Mouse (Mus musculus) heart, embryonic 11.5 days (tissue): ENCODE data around the gene Ost4. TPM values are rescaled to one million over a fixed set of nuclear protein-coding genes. Genes with fewer than 3 reads are reported as not detected.

Experiments used
- ATAC-seq: fragments of 200-750 bp; cut with Nextera tagmentation; replicated peaks from 2 replicates; pipeline ENCODE4 v1.8.0; 2017; ENCODE audit warnings: moderate library complexity; ENCODE audit not compliant: insufficient number of reproducible peaks, low FRiP score, low TSS enrichment
- H3K27ac ChIP-seq: fragments of 300-500 bp; sonication (generic); 2 replicates; pipeline ENCODE4 v1.5.1; 2014; ENCODE audit warnings: mild to moderate bottlenecking, low read depth, low read length
- H3K27me3 ChIP-seq: fragments of 300-500 bp; sonication (generic); 2 replicates; pipeline ENCODE4 v1.6.1; 2014; ENCODE audit warnings: mild to moderate bottlenecking, low read length, mixed read lengths; ENCODE audit not compliant: control insufficient read depth, insufficient read depth
- H3K36me3 ChIP-seq: fragments of 300-500 bp; sonication (generic); 2 replicates; pipeline ENCODE4 v1.6.1; 2014; ENCODE audit warnings: mild to moderate bottlenecking, low read length, moderate library complexity, mixed read lengths; ENCODE audit not compliant: control insufficient read depth, insufficient read depth
- H3K4me1 ChIP-seq: fragments of 300-500 bp; sonication (generic); 2 replicates; pipeline ENCODE4 v1.6.1; 2014; ENCODE audit warnings: low read length; ENCODE audit not compliant: control insufficient read depth, insufficient read depth
- H3K4me2 ChIP-seq: fragments of 300-500 bp; sonication (generic); 2 replicates; pipeline ENCODE4 v1.6.1; 2014; ENCODE audit warnings: mild to moderate bottlenecking, moderate library complexity
- H3K4me3 ChIP-seq: fragments of 300-500 bp; sonication (generic); 2 replicates; pipeline ENCODE4 v1.5.1; 2014; ENCODE audit warnings: low read depth, low read length
- H3K9ac ChIP-seq: fragments of 300-500 bp; sonication (generic); 2 replicates; pipeline ENCODE4 v1.6.1; 2014; ENCODE audit warnings: mild to moderate bottlenecking, low read depth, low read length, moderate library complexity
- H3K9me3 ChIP-seq: fragments of 300-500 bp; sonication (generic); replicated peaks from 2 replicates; pipeline ENCODE4 v1.6.1; 2016; ENCODE audit warnings: low read length; ENCODE audit not compliant: control insufficient read depth
- WGBS: fragments of 180-500 bp; shearing (Covaris S2); extraction: QIAGEN DNeasy Blood & Tissue Kit; methylation state at CpG from one replicate; pipeline ENCODE4 v1.1.7; 2014; ENCODE audit not compliant: insufficient replicate concordance; 5-methylcytosine and 5-hydroxymethylcytosine counted together
- polyA plus RNA-seq: library from polyadenylated mRNA; unstranded; fragments of >200 nt; fragmentation: Nextera tagmentation; extraction: Ambion mirVana; gene quantifications from 2 replicates; pipeline ENCODE4 v1.2.1, GENCODE M21; 2014

The Ost4 gene
- polyA plus RNA-seq, 1 experiment from 2014 or later = 445 TPM

- Histone ChIP-seq H3K4me3 (peak overlapping the region; percentile 54), H3K9ac (peak overlapping the region; percentile 77), H3K9me3 (no peaks in the 10 kb centered on the region), H3K36me3 (peaks cover 11% of the 10 kb centered on the region), H3K4me1 (peaks cover 39% of the 10 kb centered on the region), H3K4me2 (peak overlapping the region; percentile 75), H3K27ac (peak overlapping the region; percentile 92), H3K27me3 (no peaks in the 10 kb centered on the region)
- 54% methylated on average over 9 of the region's 9 CpGs for WGBS
- no peak for ATAC-seq
Observed at GRCm38 (mm10) chr5:30915456-30915855, 7.9 kb upstream of the Ost4 start.

GRCm38 (mm10) chr5:30914849-30915248 lies 7.3 kb upstream of the Ost4 start:
- peaks cover 40% of the 10 kb centered on the region for H3K4me1 ChIP-seq
- 52% methylated on average over 6 of the region's 6 CpGs for WGBS
- H3K9ac ChIP-seq = peak overlapping the region; percentile 77

GRCm38 (mm10) chr5:30914101-30914635 lies 6.6 kb upstream of the Ost4 start:
- peaks cover 11% of the 10 kb centered on the region for H3K36me3 ChIP-seq
- no peaks in the 10 kb centered on the region for H3K9me3 ChIP-seq
- WGBS = 47% methylated on average over 7 of the region's 7 CpGs
- no peak for ATAC-seq
- peak overlapping the region; percentile 54 for H3K4me3 ChIP-seq
- peak overlapping the region; percentile 75 for H3K4me2 ChIP-seq
- H3K27ac ChIP-seq = peak overlapping the region; percentile 92
- peak overlapping the region; percentile 77 for H3K9ac ChIP-seq
- peaks cover 46% of the 10 kb centered on the region for H3K4me1 ChIP-seq
- H3K27me3 ChIP-seq = no peaks in the 10 kb centered on the region

More at GRCm38 (mm10) chr5:30914849-30915248, 7.3 kb upstream of the Ost4 start:
- Histone ChIP-seq H3K27ac (peak overlapping the region; percentile 92; the same call in 1 of the 2 replicates), H3K9me3 (no peaks in the 10 kb centered on the region), H3K27me3 (no peaks in the 10 kb centered on the region), H3K4me3 (peak overlapping the region; percentile 54), H3K36me3 (peaks cover 11% of the 10 kb centered on the region), H3K4me2 (peak overlapping the region; percentile 75)
- ATAC-seq = no peak

- peak within 1 kb of the TSS; percentile 92 for H3K27ac ChIP-seq
- WGBS = 17% methylated on average over 11 of the region's 13 CpGs
- H3K4me1 ChIP-seq = peaks cover 55% of the 10 kb centered on the region
Observed at GRCm38 (mm10) chr5:30913060-30913841, 5.7 kb upstream of the Ost4 start, which contains the start of gene Emilin1. Gene Emilin1, plus strand, starts transcription at chr5:30913402.

GRCm38 (mm10) chr5:30912156-30912555 lies 4.6 kb upstream of the Ost4 start:
- peaks cover 56% of the 10 kb centered on the region for H3K4me1 ChIP-seq
- no peak overlapping the region for H3K4me2 ChIP-seq

More at GRCm38 (mm10) chr5:30913060-30913841, 5.7 kb upstream of the Ost4 start, which contains the start of gene Emilin1:
- no peaks in the 10 kb centered on the region for H3K27me3 ChIP-seq
- ATAC-seq = peak; percentile 56
- peak within 1 kb of the TSS; percentile 54 for H3K4me3 ChIP-seq
- no peaks in the 10 kb centered on the region for H3K9me3 ChIP-seq
- peak within 1 kb of the TSS; percentile 75 for H3K4me2 ChIP-seq
- H3K36me3 ChIP-seq = peaks cover 7% of the 10 kb centered on the region
- H3K9ac ChIP-seq = peak within 1 kb of the TSS; percentile 77

GRCm38 (mm10) chr5:30910481-30910880 lies 2.9 kb upstream of the Ost4 start:
- no peak overlapping the region for H3K4me2 ChIP-seq
- no peak overlapping the region for H3K9ac ChIP-seq
- H3K27me3 ChIP-seq = no peaks in the 10 kb centered on the region
- ATAC-seq = no peak
- no peak overlapping the region for H3K27ac ChIP-seq
- H3K36me3 ChIP-seq = peaks cover 3% of the 10 kb centered on the region
- no peaks in the 10 kb centered on the region for H3K9me3 ChIP-seq
- H3K4me1 ChIP-seq = peaks cover 56% of the 10 kb centered on the region
- no peak overlapping the region for H3K4me3 ChIP-seq

More at GRCm38 (mm10) chr5:30912156-30912555, 4.6 kb upstream of the Ost4 start:
- H3K9me3 ChIP-seq = no peaks in the 10 kb centered on the region
- 55% methylated on average over 5 of the region's 5 CpGs for WGBS
- peaks cover 2% of the 10 kb centered on the region; the same call in 1 of the 2 replicates for H3K36me3 ChIP-seq
- ATAC-seq = no peak
- no peak overlapping the region for H3K4me3 ChIP-seq
- no peak overlapping the region for H3K9ac ChIP-seq
- H3K27ac ChIP-seq = peak overlapping the region; percentile 92
- H3K27me3 ChIP-seq = no peaks in the 10 kb centered on the region

- Histone ChIP-seq H3K27me3 (no peaks in the 10 kb centered on the region), H3K4me3 (no peak overlapping the region), H3K27ac (peak overlapping the region; percentile 94; the same call in 1 of the 2 replicates), H3K4me1 (peaks cover 59% of the 10 kb centered on the region), H3K9me3 (no peaks in the 10 kb centered on the region), H3K36me3 (peaks cover 7% of the 10 kb centered on the region; the same call in 1 of the 2 replicates), H3K9ac (no peak overlapping the region), H3K4me2 (no peak overlapping the region)
- 79% methylated on average over 7 of the region's 7 CpGs for WGBS
- ATAC-seq = no peak
Observed at GRCm38 (mm10) chr5:30909863-30910262, 2.3 kb upstream of the Ost4 start.

- H3K36me3 ChIP-seq = peaks cover 8% of the 10 kb centered on the region; the same call in 1 of the 2 replicates
- no peak overlapping the region for H3K4me3 ChIP-seq
- 16% methylated on average over 7 of the region's 7 CpGs for WGBS
- peak overlapping the region; percentile 94 for H3K27ac ChIP-seq
- no peaks in the 10 kb centered on the region for H3K27me3 ChIP-seq
- H3K9ac ChIP-seq = no peak overlapping the region
- no peak for ATAC-seq
- peak overlapping the region; percentile 90 for H3K4me2 ChIP-seq
- H3K4me1 ChIP-seq = peaks cover 59% of the 10 kb centered on the region
- no peaks in the 10 kb centered on the region for H3K9me3 ChIP-seq
Observed at GRCm38 (mm10) chr5:30909300-30909659, 1.7 kb upstream of the Ost4 start.
